Mouse (Mus musculus): ENCODE results near the gene Ddx3y. TPM values are rescaled to one million over a fixed set of nuclear protein-coding genes. Genes with fewer than 3 reads are reported as not detected.

Gene Ddx3y
- polyA plus RNA-seq, 1 experiment from 2014 or later = 18.8 TPM

Other genes starting within 250 kb of the Ddx3y start
- 10.0 and 10.6 TPM in 2 replicates for gene Uty, start 40.9 kb downstream of the Ddx3y start, polyA plus RNA-seq (2014; fragmentation: Nextera tagmentation; extraction: Ambion mirVana)
- not detected in 2 replicates for gene Usp9y, start 173.2 kb upstream of the Ddx3y start, polyA plus RNA-seq (2014; fragmentation: Nextera tagmentation; extraction: Ambion mirVana)